Mouse (Mus musculus): ENCODE data around the gene Capn5. TPM values are rescaled to one million over a fixed set of nuclear protein-coding genes. Genes with fewer than 3 reads are reported as not detected.

Capn5 gene
- polyA plus RNA-seq, 1 experiment = 11.5 TPM

- Histone ChIP-seq H3K4me1 (ENCODE audit: control insufficient read depth, insufficient read depth, low read length) (peaks cover 18% of the 10 kb centered on the region), H3K4me3 (ENCODE audit: insufficient read depth, low read length) (peak within 1 kb of the TSS; percentile 43), H3K27ac (ENCODE audit: insufficient read depth, low read depth, low read length) (no peak within 1 kb of the TSS)
- no peak for TF ChIP-seq CTCF (IDR thresholded peaks at IDR 0.05; ENCODE audit: low read depth, low read length)
- TF ChIP-seq POLR2A (IDR thresholded peaks at IDR 0.05; ENCODE audit: borderline replicate concordance, low read depth, low read length) = no peak
These were observed 58.7 kb downstream of the Capn5 start, which contains the start of gene Myo7a for GRCm38 (mm10) chr7:98119179-98119960. Gene Myo7a (minus strand): TSS chr7:98119524.

GRCm38 (mm10) chr7:98117012-98117660, 60.9 kb downstream of the Capn5 start:
- Histone ChIP-seq H3K4me3 (ENCODE audit: insufficient read depth, low read length) (no peak overlapping the region), H3K27ac (ENCODE audit: insufficient read depth, low read depth, low read length) (peak overlapping the region; percentile 2), H3K4me1 (ENCODE audit: control insufficient read depth, insufficient read depth, low read length) (peaks cover 18% of the 10 kb centered on the region)
- no peak for TF ChIP-seq CTCF (IDR thresholded peaks at IDR 0.05; ENCODE audit: low read depth, low read length)
- TF ChIP-seq POLR2A (IDR thresholded peaks at IDR 0.05; ENCODE audit: borderline replicate concordance, low read depth, low read length) = no peak

- TF ChIP-seq POLR2A (IDR thresholded peaks at IDR 0.05; ENCODE audit: borderline replicate concordance, low read depth, low read length) (no peak), CTCF (IDR thresholded peaks at IDR 0.05; ENCODE audit: low read depth, low read length) (no peak)
- peaks cover 18% of the 10 kb centered on the region for H3K4me1 ChIP-seq (ENCODE audit: control insufficient read depth, insufficient read depth, low read length)
- H3K4me3 ChIP-seq (ENCODE audit: insufficient read depth, low read length) = no peak overlapping the region
- no peak overlapping the region for H3K27ac ChIP-seq (ENCODE audit: insufficient read depth, low read depth, low read length)
These were observed 63.4 kb downstream of the Capn5 start for GRCm38 (mm10) chr7:98114656-98115055.

- no peak for TF ChIP-seq CTCF (IDR thresholded peaks at IDR 0.05; ENCODE audit: low read depth, low read length)
- no peak for TF ChIP-seq POLR2A (IDR thresholded peaks at IDR 0.05; ENCODE audit: borderline replicate concordance, low read depth, low read length)
- Histone ChIP-seq H3K27ac (ENCODE audit: insufficient read depth, low read depth, low read length) (no peak overlapping the region), H3K4me3 (ENCODE audit: insufficient read depth, low read length) (no peak overlapping the region), H3K4me1 (ENCODE audit: control insufficient read depth, insufficient read depth, low read length) (peaks cover 4% of the 10 kb centered on the region)
These were observed 66.8 kb downstream of the Capn5 start for GRCm38 (mm10) chr7:98111233-98111632.

GRCm38 (mm10) chr7:98109771-98110170, 68.3 kb downstream of the Capn5 start:
- TF ChIP-seq POLR2A (IDR thresholded peaks at IDR 0.05; ENCODE audit: borderline replicate concordance, low read depth, low read length) (no peak), CTCF (IDR thresholded peaks at IDR 0.05; ENCODE audit: low read depth, low read length) (no peak)
- Histone ChIP-seq H3K27ac (ENCODE audit: insufficient read depth, low read depth, low read length) (no peak overlapping the region), H3K4me1 (ENCODE audit: control insufficient read depth, insufficient read depth, low read length) (peaks cover 2% of the 10 kb centered on the region), H3K4me3 (ENCODE audit: insufficient read depth, low read length) (no peak overlapping the region)

GRCm38 (mm10) chr7:98108636-98109430, 69.2 kb downstream of the Capn5 start:
- no peak overlapping the region for H3K4me3 ChIP-seq (ENCODE audit: insufficient read depth, low read length)
- H3K27ac ChIP-seq (ENCODE audit: insufficient read depth, low read depth, low read length) = no peak overlapping the region
- TF ChIP-seq CTCF (IDR thresholded peaks at IDR 0.05; ENCODE audit: low read depth, low read length) = no peak
- no peak for TF ChIP-seq POLR2A (IDR thresholded peaks at IDR 0.05; ENCODE audit: borderline replicate concordance, low read depth, low read length)
- peaks cover 2% of the 10 kb centered on the region for H3K4me1 ChIP-seq (ENCODE audit: control insufficient read depth, insufficient read depth, low read length)

GRCm38 (mm10) chr7:98106272-98106671, 71.8 kb downstream of the Capn5 start:
- no peak for TF ChIP-seq POLR2A (IDR thresholded peaks at IDR 0.05; ENCODE audit: borderline replicate concordance, low read depth, low read length)
- TF ChIP-seq CTCF (IDR thresholded peaks at IDR 0.05; ENCODE audit: low read depth, low read length) = no peak
- Histone ChIP-seq H3K27ac (ENCODE audit: insufficient read depth, low read depth, low read length) (no peak overlapping the region), H3K4me3 (ENCODE audit: insufficient read depth, low read length) (no peak overlapping the region), H3K4me1 (ENCODE audit: control insufficient read depth, insufficient read depth, low read length) (peaks cover 7% of the 10 kb centered on the region)

- Histone ChIP-seq H3K4me1 (ENCODE audit: control insufficient read depth, insufficient read depth, low read length) (peaks cover 7% of the 10 kb centered on the region), H3K4me3 (ENCODE audit: insufficient read depth, low read length) (no peak overlapping the region), H3K27ac (ENCODE audit: insufficient read depth, low read depth, low read length) (no peak overlapping the region)
- TF ChIP-seq POLR2A (IDR thresholded peaks at IDR 0.05; ENCODE audit: borderline replicate concordance, low read depth, low read length) (no peak), CTCF (IDR thresholded peaks at IDR 0.05; ENCODE audit: low read depth, low read length) (no peak)
These were observed 73.3 kb downstream of the Capn5 start for GRCm38 (mm10) chr7:98104481-98105435.

- peaks cover 5% of the 10 kb centered on the region for H3K4me1 ChIP-seq (ENCODE audit: control insufficient read depth, insufficient read depth, low read length)
- H3K4me3 ChIP-seq (ENCODE audit: insufficient read depth, low read length) = no peak overlapping the region
- TF ChIP-seq POLR2A (IDR thresholded peaks at IDR 0.05; ENCODE audit: borderline replicate concordance, low read depth, low read length) (no peak), CTCF (IDR thresholded peaks at IDR 0.05; ENCODE audit: low read depth, low read length) (no peak)
- no peak overlapping the region for H3K27ac ChIP-seq (ENCODE audit: insufficient read depth, low read depth, low read length)
These were observed 74.2 kb downstream of the Capn5 start for GRCm38 (mm10) chr7:98103942-98104292.
